Mouse (Mus musculus) bone marrow macrophage, adult 2 months (primary cell): ENCODE results near the gene Tpr.

ENCODE experiments used
- CTCF ChIP-seq: IDR thresholded peaks from 2 replicates; pipeline ENCODE4 v1.5.1; 2012; ENCODE audit warnings: low read depth, mild to moderate bottlenecking, low read length, moderate library complexity
- POLR2A ChIP-seq: IDR thresholded peaks from 2 replicates; pipeline ENCODE4 v1.6.1; 2012; ENCODE audit warnings: mild to moderate bottlenecking, low read depth, low read length, borderline replicate concordance

GRCm38 (mm10) chr1:150426216-150426615 lies 33.6 kb downstream of the Tpr start:
- TF ChIP-seq CTCF = no peak
- TF ChIP-seq POLR2A = no peak
